Mouse (Mus musculus) C3H10T1/2 (cell line): Measurements from ENCODE around the gene Gsx2. TPM values are rescaled to one million over a fixed set of nuclear protein-coding genes. Genes with fewer than 3 reads are reported as not detected.

Experiments
- polyA plus RNA-seq, 2 experiments: library from polyadenylated mRNA; unstranded; fragments of >200 nt; fragmentation: generic; extraction: Trizol; gene quantifications; one replicate each; pipeline ENCODE4 v1.2.1; 2012; ENCODE audit warnings: missing spikeins in 2 of 2

Gsx2 gene
- polyA plus RNA-seq = not detected

DNA sequence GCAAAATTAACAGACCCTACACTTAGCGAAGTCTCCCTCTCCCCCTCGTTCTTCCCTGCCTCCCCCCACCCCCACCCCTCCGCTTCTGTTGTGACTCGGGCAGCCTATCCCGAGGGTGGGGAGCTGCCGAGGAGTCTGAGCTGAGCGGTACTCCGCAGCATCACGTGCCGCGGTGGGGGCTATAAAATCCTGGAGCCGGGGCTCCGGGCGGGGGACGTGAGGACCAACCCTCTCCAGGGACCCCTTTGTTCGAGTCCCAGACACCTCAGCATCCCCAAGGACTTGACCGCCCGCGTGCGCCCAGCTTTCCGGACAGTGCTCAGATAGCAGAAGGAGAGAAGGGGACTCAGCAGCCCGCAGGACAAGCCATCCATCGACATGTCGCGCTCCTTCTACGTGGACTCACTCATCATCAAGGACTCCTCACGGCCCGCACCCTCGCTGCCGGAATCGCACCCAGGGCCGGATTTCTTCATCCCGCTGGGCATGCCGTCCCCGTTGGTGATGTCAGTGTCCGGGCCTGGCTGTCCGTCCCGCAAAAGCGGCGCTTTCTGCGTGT lies at the start of gene Gsx2:
Gene Gsx2 (plus strand): TSS at position 219 of the 559 bp plus-strand sequence.

DNA sequence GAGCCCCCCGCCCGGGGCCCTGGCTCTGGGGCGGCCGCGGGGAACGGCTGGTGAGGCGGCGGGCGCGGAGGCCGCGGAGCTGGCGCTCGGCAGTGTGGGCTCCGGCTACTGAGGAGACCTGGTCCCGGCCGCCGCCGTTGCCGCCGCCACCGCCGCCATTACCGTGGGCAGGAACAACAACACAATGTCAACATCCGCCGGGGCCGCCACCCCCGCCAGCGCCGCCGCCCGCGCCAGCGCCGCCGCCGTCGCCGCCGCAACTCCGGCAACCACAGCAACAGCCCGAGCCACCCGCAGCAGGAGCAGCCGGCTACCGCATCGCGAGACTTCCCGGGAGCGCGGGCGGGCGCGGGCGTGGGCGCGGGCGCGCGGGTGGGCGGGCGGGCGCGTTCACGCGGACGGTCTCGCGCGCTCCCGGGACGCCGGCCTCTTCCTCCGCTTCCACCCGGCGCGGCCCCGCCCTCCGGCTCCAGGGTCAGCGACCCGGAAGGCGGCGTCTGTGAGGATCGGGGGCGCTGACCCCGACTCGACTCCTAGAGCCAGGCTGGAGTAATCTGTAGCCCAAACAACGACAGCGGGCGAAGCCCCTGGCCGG lies 31.0 kb upstream of the Gsx2 start, which contains the start of gene Chic2:
Gene Chic2 (minus strand): TSS at position 465 of the 595 bp plus-strand sequence.

Other genes starting within 250 kb of the Gsx2 start
- gene Chic2, start 30.8 kb upstream of the Gsx2 start, polyA plus RNA-seq = 10 to 100 TPM in 1 of 2 experiments, 1 to 10 TPM in 1; 9.1 to 25.9 TPM
- gene Pdgfra, start 76.7 kb downstream of the Gsx2 start, polyA plus RNA-seq = 10 to 100 TPM in 1 of 2 experiments, 1 to 10 TPM in 1; 2.7 to 63.0 TPM